Mouse (Mus musculus): ENCODE results near the gene Exd1.

- TF ChIP-seq POLR2A (IDR thresholded peaks at IDR 0.05; ENCODE audit: control insufficient read depth, extremely low read depth, insufficient read depth, low read length, poor library complexity) (no peak), CTCF (IDR thresholded peaks at IDR 0.05; ENCODE audit: borderline replicate concordance, control insufficient read depth, extremely low read depth, insufficient read depth, low read length, poor library complexity) (no peak)
Measured at GRCm38 (mm10) chr2:119558737-119559340, 11.4 kb upstream of the Exd1 start.

All from thymus, adult 2 months (tissue).